Mouse (Mus musculus): ENCODE measurements around the gene Ugt2a2.

DNA sequence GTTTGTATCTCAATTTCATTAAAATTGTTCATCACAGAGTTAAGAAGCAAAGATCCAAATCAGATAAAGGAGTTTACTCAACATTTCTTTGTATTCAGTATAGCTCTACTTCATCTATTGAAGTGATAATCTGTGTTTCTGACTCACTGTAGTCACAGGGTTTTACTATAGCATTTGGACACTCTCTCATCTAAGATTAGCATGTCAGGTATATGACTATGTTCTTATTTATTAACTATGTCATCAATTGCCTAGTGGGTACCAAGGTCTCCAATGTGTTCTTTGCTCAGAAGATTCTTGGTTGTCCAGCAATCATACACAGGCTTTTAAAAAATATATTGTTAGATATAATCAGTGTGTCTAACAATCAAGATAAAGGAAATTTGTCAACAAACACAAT, 26.5 kb downstream of the Ugt2a2 start:
- TF ChIP-seq CTCF (IDR thresholded peaks at IDR 0.05; ENCODE audit: control insufficient read depth, insufficient read depth, insufficient read length), result no peak
- TF ChIP-seq CEBPB (IDR thresholded peaks at IDR 0.05; ENCODE audit: low read depth), result no peak
- TF ChIP-seq MAX (IDR thresholded peaks at IDR 0.05), result no peak
- TF ChIP-seq MYOD1 (IDR thresholded peaks at IDR 0.05; ENCODE audit: control insufficient read depth, insufficient read length, low read depth), result no peak

Measured in C2C12 (cell line).